Mouse (Mus musculus) MEL (cell line): ENCODE measurements around the gene 1500009C09Rik. TPM values are rescaled to one million over a fixed set of nuclear protein-coding genes. Genes with fewer than 3 reads are reported as not detected.

ENCODE experiments used
- DNase-seq: peaks from one replicate; pipeline ENCODE4 v3.0.0; 2011; ENCODE audit warnings: low read depth, low spot score
- H3K27ac ChIP-seq: 2 replicates; pipeline ENCODE4 v1.5.1; 2012; ENCODE audit warnings: low read depth, mild to moderate bottlenecking, control low read depth, low read length, moderate library complexity; ENCODE audit not compliant: control insufficient read depth
- H3K27me3 ChIP-seq, 2 experiments: fragments of 150-350 bp in 1 of 2; sonication (generic) in 1 of 2; 2 replicates each; pipeline ENCODE4 v1.6.1; 2012; ENCODE audit warnings: low read length in 2 of 2, mild to moderate bottlenecking in 2 of 2, improper control_type of control experiment in 1 of 2, moderate library complexity in 1 of 2; ENCODE audit not compliant: insufficient read depth in 2 of 2, control insufficient read depth in 1 of 2
- H3K36me3 ChIP-seq, 2 experiments: 2 replicates each; pipeline ENCODE4 v1.6.1; 2012 to 2014; ENCODE audit warnings: low read length in 2 of 2, improper control_type of control experiment in 1 of 2, inconsistent platforms in 1 of 2, mild to moderate bottlenecking in 1 of 2; ENCODE audit not compliant: insufficient read depth in 2 of 2, control insufficient read depth in 1 of 2
- H3K4me1 ChIP-seq, 2 experiments: fragments of 150-350 bp in 1 of 2; sonication (generic) in 1 of 2; 2 replicates each; pipeline ENCODE4 v1.6.1; 2012; ENCODE audit warnings: low read length in 2 of 2, improper control_type of control experiment in 1 of 2, mild to moderate bottlenecking in 1 of 2; ENCODE audit not compliant: insufficient read depth in 2 of 2, control insufficient read depth in 1 of 2
- H3K4me3 ChIP-seq, 2 experiments: fragments of 150-350 bp in 1 of 2; sonication (generic) in 1 of 2; 2 replicates each; pipeline ENCODE4 v1.5.1; 2012; ENCODE audit warnings: low read depth in 2 of 2, low read length in 2 of 2, mild to moderate bottlenecking in 2 of 2, moderate library complexity in 2 of 2, control low read depth in 1 of 2, improper control_type of control experiment in 1 of 2; ENCODE audit not compliant: control insufficient read depth in 1 of 2, insufficient read depth in 1 of 2
- H3K79me2 ChIP-seq: 2 replicates; pipeline ENCODE4 v1.6.1; 2012; ENCODE audit warnings: mild to moderate bottlenecking, low read length, moderate library complexity; ENCODE audit not compliant: control insufficient read depth, poor library complexity, insufficient read depth
- H3K9ac ChIP-seq: 2 replicates; pipeline ENCODE4 v1.6.1; 2012; ENCODE audit warnings: low read depth, mild to moderate bottlenecking, control low read depth, low read length, moderate library complexity; ENCODE audit not compliant: control insufficient read depth, poor library complexity, severe bottlenecking
- H3K9me3 ChIP-seq: fragments of 150-350 bp; sonication (generic); replicated peaks from 2 replicates; pipeline ENCODE4 v1.6.1; 2012; ENCODE audit warnings: mild to moderate bottlenecking, low read length, improper control_type of control experiment, moderate library complexity; ENCODE audit not compliant: insufficient read depth
- BHLHE40 ChIP-seq: IDR thresholded peaks from 2 replicates; pipeline ENCODE4 v1.6.1; 2012; ENCODE audit warnings: low read depth, mild to moderate bottlenecking, inconsistent platforms, low read length, improper control_type of control experiment, borderline replicate concordance
- CHD2 ChIP-seq: IDR thresholded peaks from 2 replicates; pipeline ENCODE4 v1.6.1; 2011; ENCODE audit warnings: low read length, improper control_type of control experiment
- CTCF ChIP-seq, 3 experiments: IDR thresholded peaks in 2 of 3; conservative IDR thresholded peaks in 1 of 3; 2 replicates each; pipeline ENCODE4 v1.5.1; 2011 to 2012; ENCODE audit warnings: low read length in 3 of 3, low read depth in 2 of 3, mild to moderate bottlenecking in 2 of 3, improper control_type of control experiment in 1 of 3, inconsistent platforms in 1 of 3, mixed read lengths in 1 of 3, moderate library complexity in 1 of 3; ENCODE audit not compliant: control insufficient read depth in 1 of 3, insufficient read depth in 1 of 3, poor library complexity in 1 of 3, severe bottlenecking in 1 of 3
- E2F4 ChIP-seq: IDR thresholded peaks from 2 replicates; pipeline ENCODE4 v1.6.1; 2011; ENCODE audit warnings: low read depth, low read length, improper control_type of control experiment, borderline replicate concordance
- ETS1 ChIP-seq: IDR thresholded peaks from 2 replicates; pipeline ENCODE4 v1.6.1; 2012; ENCODE audit warnings: low read depth, mild to moderate bottlenecking, inconsistent platforms, low read length, improper control_type of control experiment, moderate library complexity
- GATA1 ChIP-seq: IDR thresholded peaks from 2 replicates; pipeline ENCODE4 v1.6.1; 2011; ENCODE audit warnings: low read depth, low read length, improper control_type of control experiment
- HCFC1 ChIP-seq: IDR thresholded peaks from 2 replicates; pipeline ENCODE4 v1.6.1; 2012; ENCODE audit warnings: low read depth, mild to moderate bottlenecking, inconsistent platforms, low read length, improper control_type of control experiment, moderate library complexity
- JUND ChIP-seq: IDR thresholded peaks from 2 replicates; pipeline ENCODE4 v1.6.1; 2011; ENCODE audit warnings: low read depth, mild to moderate bottlenecking, improper control_type of control experiment, low read length
- MAX ChIP-seq: IDR thresholded peaks from 2 replicates; pipeline ENCODE4 v1.6.1; 2011; ENCODE audit warnings: low read length, improper control_type of control experiment
- MEF2A ChIP-seq: IDR thresholded peaks from 2 replicates; pipeline ENCODE4 v1.6.1; 2014; ENCODE audit warnings: low read depth, mild to moderate bottlenecking, inconsistent platforms, low read length, improper control_type of control experiment; ENCODE audit not compliant: poor library complexity, insufficient replicate concordance, severe bottlenecking; ENCODE audit errors: extremely low read depth
- MXI1 ChIP-seq: IDR thresholded peaks from 2 replicates; pipeline ENCODE4 v1.6.1; 2011; ENCODE audit warnings: mild to moderate bottlenecking, low read depth, low read length, improper control_type of control experiment
- MYB ChIP-seq: IDR thresholded peaks from 2 replicates; pipeline ENCODE4 v1.6.1; 2011; ENCODE audit warnings: mild to moderate bottlenecking, low read depth, low read length, improper control_type of control experiment
- MYC ChIP-seq: IDR thresholded peaks from 2 replicates; pipeline ENCODE4 v1.6.1; 2011; ENCODE audit warnings: low read depth, mild to moderate bottlenecking, low read length, improper control_type of control experiment, moderate library complexity
- RCOR1 ChIP-seq: IDR thresholded peaks from 2 replicates; pipeline ENCODE4 v1.6.1; 2012; ENCODE audit warnings: low read depth, mild to moderate bottlenecking, inconsistent platforms, low read length, improper control_type of control experiment
- SMC3 ChIP-seq: IDR thresholded peaks from 2 replicates; pipeline ENCODE4 v1.6.1; 2011; ENCODE audit warnings: low read depth, low read length, improper control_type of control experiment
- TAL1 ChIP-seq: IDR thresholded peaks from 2 replicates; pipeline ENCODE4 v1.6.1; 2012; ENCODE audit warnings: mild to moderate bottlenecking, inconsistent platforms, low read length, moderate library complexity, mixed read lengths
- UBTF ChIP-seq: IDR thresholded peaks from 2 replicates; pipeline ENCODE4 v1.6.1; 2012; ENCODE audit warnings: low read depth, mild to moderate bottlenecking, inconsistent platforms, low read length, improper control_type of control experiment, moderate library complexity, borderline replicate concordance; ENCODE audit not compliant: insufficient read depth
- USF1 ChIP-seq: IDR thresholded peaks from 2 replicates; pipeline ENCODE4 v1.6.1; 2014; ENCODE audit warnings: low read depth, mild to moderate bottlenecking, inconsistent platforms, low read length, improper control_type of control experiment, moderate library complexity
- ZC3H11A ChIP-seq: IDR thresholded peaks from 2 replicates; pipeline ENCODE4 v1.6.1; 2012; ENCODE audit warnings: low read depth, mild to moderate bottlenecking, inconsistent platforms, low read length, improper control_type of control experiment
- ZKSCAN1 ChIP-seq: IDR thresholded peaks from 2 replicates; pipeline ENCODE4 v1.6.1; 2012; ENCODE audit warnings: low read depth, mild to moderate bottlenecking, inconsistent platforms, low read length, improper control_type of control experiment, moderate library complexity
- ZMIZ1 ChIP-seq: IDR thresholded peaks from 2 replicates; pipeline ENCODE4 v1.6.1; 2012; ENCODE audit warnings: low read depth, mild to moderate bottlenecking, inconsistent platforms, low read length, improper control_type of control experiment, moderate library complexity
- ZNF384 ChIP-seq: IDR thresholded peaks from 2 replicates; pipeline ENCODE4 v1.6.1; 2012; ENCODE audit warnings: low read depth, mild to moderate bottlenecking, inconsistent platforms, low read length, improper control_type of control experiment
- polyA plus RNA-seq, 2 experiments: library from polyadenylated mRNA; stranded (reverse) in 1 of 2; unstranded in 1 of 2; fragments of >175 nt in 1 of 2; fragments of >200 nt in 1 of 2; gene quantifications; 2 replicates each; pipeline versions ENCODE4 v1.2.1 to v1.2.4; 2012; ENCODE audit warnings: low replicate concordance in 2 of 2, low read depth in 1 of 2; ENCODE audit not compliant: insufficient read length in 2 of 2, insufficient read depth in 1 of 2, missing spikeins in 1 of 2
- total RNA-seq: library from RNA; depleted of rRNA; stranded (reverse); fragments of 300-350 nt; gene quantifications from 2 replicates; pipeline ENCODE4 v1.2.3, GENCODE M21; 2012; rRNA removed

1500009C09Rik gene
- total RNA-seq (not detected in 2 replicates), polyA plus RNA-seq (not detected)

GRCm38 (mm10) chr15:82252097-82252496, at the start of gene 1500009C09Rik:
TSS of gene 1500009C09Rik (plus strand) at chr15:82252397.
- Histone ChIP-seq H3K9ac (no peak within 1 kb of the TSS), H3K27me3 (peaks cover 3% of the 10 kb centered on the region in 2 experiments; a peak in 3 of 4 replicates), H3K36me3 (no peaks in the 10 kb centered on the region), H3K9me3 (no peaks in the 10 kb centered on the region), H3K4me3 (no peak within 1 kb of the TSS)
- TF ChIP-seq SMC3 (no peak), ETS1 (no peak), MEF2A (no peak), RCOR1 (no peak), CHD2 (no peak), MAX (no peak), TAL1 (no peak)
- TF ChIP-seq, all 39 proteins: peak for 0
- Histone ChIP-seq H3K79me2 (no peaks in the 10 kb centered on the region), H3K4me1 (no peaks in the 10 kb centered on the region), H3K27ac (no peak within 1 kb of the TSS)
- no peak for DNase-seq

- TF ChIP-seq MEF2A (no peak), ZNF384 (no peak), JUND (no peak), CTCF (IDR thresholded peaks at IDR 0.05 in 2 of 3, conservative IDR thresholded peaks at IDR 0.05 in 1 of 3; ENCODE audit: control insufficient read depth in 1 of 3, insufficient read depth in 1 of 3, low read depth in 2 of 3, low read length in 3 of 3, poor library complexity in 1 of 3, severe bottlenecking in 1 of 3) (no peak), MXI1 (no peak), TAL1 (no peak), ZKSCAN1 (no peak), GATA1 (no peak), E2F4 (no peak), UBTF (no peak), MYB (no peak), BHLHE40 (no peak), USF1 (no peak), ZC3H11A (no peak), MYC (no peak), HCFC1 (no peak), ZMIZ1 (no peak)
- Histone ChIP-seq H3K79me2 (no peaks in the 10 kb centered on the region), H3K27me3 (no peaks in the 10 kb centered on the region), H3K9me3 (no peaks in the 10 kb centered on the region), H3K36me3 (peaks cover 0 to 2% of the 10 kb centered on the region in 2 experiments; a peak in 2 of 4 replicates), H3K4me1 (no peaks in the 10 kb centered on the region), H3K27ac (no peak overlapping the region), H3K4me3 (no peak overlapping the region), H3K9ac (no peak overlapping the region)
- DNase-seq = no peak
Observed at GRCm38 (mm10) chr15:82203090-82203489, 49.1 kb upstream of the 1500009C09Rik start.
